Mouse (Mus musculus) MEL (cell line): Measurements from ENCODE around the gene Depdc5. TPM values are rescaled to one million over a fixed set of nuclear protein-coding genes. Genes with fewer than 3 reads are reported as not detected.
"Not testable (repeated sequence)": the region's sequence is repeated elsewhere in the genome, so short reads cannot be mapped to it uniquely, and the experiment has no call there.

Source experiments
- DNase-seq: peaks from one replicate; pipeline ENCODE4 v3.0.0; 2011; ENCODE audit warnings: low read depth, low spot score
- H3K27ac ChIP-seq: 2 replicates; pipeline ENCODE4 v1.5.1; 2012; ENCODE audit warnings: low read depth, mild to moderate bottlenecking, control low read depth, low read length, moderate library complexity; ENCODE audit not compliant: control insufficient read depth
- H3K27me3 ChIP-seq, 2 experiments: fragments of 150-350 bp in 1 of 2; sonication (generic) in 1 of 2; 2 replicates each; pipeline ENCODE4 v1.6.1; 2012; ENCODE audit warnings: low read length in 2 of 2, mild to moderate bottlenecking in 2 of 2, improper control_type of control experiment in 1 of 2, moderate library complexity in 1 of 2; ENCODE audit not compliant: insufficient read depth in 2 of 2, control insufficient read depth in 1 of 2
- H3K36me3 ChIP-seq, 2 experiments: 2 replicates each; pipeline ENCODE4 v1.6.1; 2012 to 2014; ENCODE audit warnings: low read length in 2 of 2, improper control_type of control experiment in 1 of 2, inconsistent platforms in 1 of 2, mild to moderate bottlenecking in 1 of 2; ENCODE audit not compliant: insufficient read depth in 2 of 2, control insufficient read depth in 1 of 2
- H3K4me1 ChIP-seq, 2 experiments: fragments of 150-350 bp in 1 of 2; sonication (generic) in 1 of 2; 2 replicates each; pipeline ENCODE4 v1.6.1; 2012; ENCODE audit warnings: low read length in 2 of 2, improper control_type of control experiment in 1 of 2, mild to moderate bottlenecking in 1 of 2; ENCODE audit not compliant: insufficient read depth in 2 of 2, control insufficient read depth in 1 of 2
- H3K4me3 ChIP-seq, 2 experiments: fragments of 150-350 bp in 1 of 2; sonication (generic) in 1 of 2; 2 replicates each; pipeline ENCODE4 v1.5.1; 2012; ENCODE audit warnings: low read depth in 2 of 2, low read length in 2 of 2, mild to moderate bottlenecking in 2 of 2, moderate library complexity in 2 of 2, control low read depth in 1 of 2, improper control_type of control experiment in 1 of 2; ENCODE audit not compliant: control insufficient read depth in 1 of 2, insufficient read depth in 1 of 2
- H3K79me2 ChIP-seq: 2 replicates; pipeline ENCODE4 v1.6.1; 2012; ENCODE audit warnings: mild to moderate bottlenecking, low read length, moderate library complexity; ENCODE audit not compliant: control insufficient read depth, poor library complexity, insufficient read depth
- H3K9ac ChIP-seq: 2 replicates; pipeline ENCODE4 v1.6.1; 2012; ENCODE audit warnings: low read depth, mild to moderate bottlenecking, control low read depth, low read length, moderate library complexity; ENCODE audit not compliant: control insufficient read depth, poor library complexity, severe bottlenecking
- H3K9me3 ChIP-seq: fragments of 150-350 bp; sonication (generic); replicated peaks from 2 replicates; pipeline ENCODE4 v1.6.1; 2012; ENCODE audit warnings: mild to moderate bottlenecking, low read length, improper control_type of control experiment, moderate library complexity; ENCODE audit not compliant: insufficient read depth
- CHD1 ChIP-seq: IDR thresholded peaks from 2 replicates; pipeline ENCODE4 v1.6.1; 2012; ENCODE audit warnings: low read depth, mild to moderate bottlenecking, inconsistent platforms, low read length, improper control_type of control experiment
- CHD2 ChIP-seq: IDR thresholded peaks from 2 replicates; pipeline ENCODE4 v1.6.1; 2011; ENCODE audit warnings: low read length, improper control_type of control experiment
- ELF1 ChIP-seq: IDR thresholded peaks from 2 replicates; pipeline ENCODE4 v1.6.1; 2014; ENCODE audit warnings: low read depth, mild to moderate bottlenecking, inconsistent platforms, low read length, improper control_type of control experiment, moderate library complexity
- EP300 ChIP-seq, 2 experiments: IDR thresholded peaks; 2 replicates each; pipeline ENCODE4 v1.6.1; 2011; ENCODE audit warnings: improper control_type of control experiment in 2 of 2, low read length in 2 of 2, low read depth in 1 of 2, mild to moderate bottlenecking in 1 of 2
- ETS1 ChIP-seq: IDR thresholded peaks from 2 replicates; pipeline ENCODE4 v1.6.1; 2012; ENCODE audit warnings: low read depth, mild to moderate bottlenecking, inconsistent platforms, low read length, improper control_type of control experiment, moderate library complexity
- GABPA ChIP-seq: IDR thresholded peaks from 2 replicates; pipeline ENCODE4 v1.6.1; 2012; ENCODE audit warnings: low read depth, mild to moderate bottlenecking, inconsistent platforms, low read length, improper control_type of control experiment, moderate library complexity
- GATA1 ChIP-seq: IDR thresholded peaks from 2 replicates; pipeline ENCODE4 v1.6.1; 2011; ENCODE audit warnings: low read depth, low read length, improper control_type of control experiment
- HCFC1 ChIP-seq: IDR thresholded peaks from 2 replicates; pipeline ENCODE4 v1.6.1; 2012; ENCODE audit warnings: low read depth, mild to moderate bottlenecking, inconsistent platforms, low read length, improper control_type of control experiment, moderate library complexity
- JUND ChIP-seq: IDR thresholded peaks from 2 replicates; pipeline ENCODE4 v1.6.1; 2011; ENCODE audit warnings: low read depth, mild to moderate bottlenecking, improper control_type of control experiment, low read length
- KAT2A ChIP-seq: conservative IDR thresholded peaks from 2 replicates; pipeline ENCODE4 v1.6.1; 2012; ENCODE audit warnings: low read depth, low read length, improper control_type of control experiment, inconsistent platforms
- MAFK ChIP-seq: IDR thresholded peaks from 2 replicates; pipeline ENCODE4 v1.6.1; 2011; ENCODE audit warnings: low read depth, mild to moderate bottlenecking, low read length, improper control_type of control experiment, borderline replicate concordance
- MAZ ChIP-seq: IDR thresholded peaks from 2 replicates; pipeline ENCODE4 v1.6.1; 2012; ENCODE audit warnings: low read depth, mild to moderate bottlenecking, inconsistent platforms, low read length, improper control_type of control experiment
- MEF2A ChIP-seq: IDR thresholded peaks from 2 replicates; pipeline ENCODE4 v1.6.1; 2014; ENCODE audit warnings: low read depth, mild to moderate bottlenecking, inconsistent platforms, low read length, improper control_type of control experiment; ENCODE audit not compliant: poor library complexity, insufficient replicate concordance, severe bottlenecking; ENCODE audit errors: extremely low read depth
- MXI1 ChIP-seq: IDR thresholded peaks from 2 replicates; pipeline ENCODE4 v1.6.1; 2011; ENCODE audit warnings: mild to moderate bottlenecking, low read depth, low read length, improper control_type of control experiment
- MYB ChIP-seq: IDR thresholded peaks from 2 replicates; pipeline ENCODE4 v1.6.1; 2011; ENCODE audit warnings: mild to moderate bottlenecking, low read depth, low read length, improper control_type of control experiment
- MYC ChIP-seq: IDR thresholded peaks from 2 replicates; pipeline ENCODE4 v1.6.1; 2011; ENCODE audit warnings: low read depth, mild to moderate bottlenecking, low read length, improper control_type of control experiment, moderate library complexity
- NELFE ChIP-seq: IDR thresholded peaks from 2 replicates; pipeline ENCODE4 v1.6.1; 2011; ENCODE audit warnings: low read depth, low read length, improper control_type of control experiment
- NRF1 ChIP-seq: IDR thresholded peaks from 2 replicates; pipeline ENCODE4 v1.6.1; 2014; ENCODE audit warnings: low read depth, mild to moderate bottlenecking, inconsistent platforms, low read length, improper control_type of control experiment, moderate library complexity; ENCODE audit not compliant: poor library complexity, insufficient read depth, severe bottlenecking
- POLR2A ChIP-seq, 2 experiments: IDR thresholded peaks; 2 replicates each; pipeline ENCODE4 v1.6.1; 2011 to 2012; ENCODE audit warnings: low read length in 2 of 2, mild to moderate bottlenecking in 2 of 2, control low read depth in 1 of 2, improper control_type of control experiment in 1 of 2, low read depth in 1 of 2, moderate library complexity in 1 of 2; ENCODE audit not compliant: control insufficient read depth in 1 of 2, insufficient read depth in 1 of 2, poor library complexity in 1 of 2
- POLR2AphosphoS2 ChIP-seq: IDR thresholded peaks from 2 replicates; pipeline ENCODE4 v1.6.1; 2011; ENCODE audit warnings: low read length, improper control_type of control experiment
- RAD21 ChIP-seq: IDR thresholded peaks from 2 replicates; pipeline ENCODE4 v1.6.1; 2011; ENCODE audit warnings: mild to moderate bottlenecking, low read depth, low read length, improper control_type of control experiment
- RCOR1 ChIP-seq: IDR thresholded peaks from 2 replicates; pipeline ENCODE4 v1.6.1; 2012; ENCODE audit warnings: low read depth, mild to moderate bottlenecking, inconsistent platforms, low read length, improper control_type of control experiment
- SIN3A ChIP-seq: IDR thresholded peaks from 2 replicates; pipeline ENCODE4 v1.6.1; 2012; ENCODE audit warnings: low read length, improper control_type of control experiment, inconsistent platforms
- SMC3 ChIP-seq: IDR thresholded peaks from 2 replicates; pipeline ENCODE4 v1.6.1; 2011; ENCODE audit warnings: low read depth, low read length, improper control_type of control experiment
- TBP ChIP-seq: IDR thresholded peaks from 2 replicates; pipeline ENCODE4 v1.8.0; 2011; ENCODE audit warnings: low read depth, low read length, improper control_type of control experiment
- TCF12 ChIP-seq: IDR thresholded peaks from 2 replicates; pipeline ENCODE4 v1.6.1; 2014; ENCODE audit warnings: low read depth, mild to moderate bottlenecking, inconsistent platforms, low read length, improper control_type of control experiment, moderate library complexity
- USF1 ChIP-seq: IDR thresholded peaks from 2 replicates; pipeline ENCODE4 v1.6.1; 2014; ENCODE audit warnings: low read depth, mild to moderate bottlenecking, inconsistent platforms, low read length, improper control_type of control experiment, moderate library complexity
- USF2 ChIP-seq, 2 experiments: IDR thresholded peaks; 2 replicates each; pipeline ENCODE4 v1.6.1; 2011 to 2012; ENCODE audit warnings: improper control_type of control experiment in 2 of 2, low read length in 2 of 2, borderline replicate concordance in 1 of 2, inconsistent platforms in 1 of 2, low read depth in 1 of 2, mild to moderate bottlenecking in 1 of 2; ENCODE audit not compliant: insufficient read depth in 1 of 2
- ZC3H11A ChIP-seq: IDR thresholded peaks from 2 replicates; pipeline ENCODE4 v1.6.1; 2012; ENCODE audit warnings: low read depth, mild to moderate bottlenecking, inconsistent platforms, low read length, improper control_type of control experiment
- ZKSCAN1 ChIP-seq: IDR thresholded peaks from 2 replicates; pipeline ENCODE4 v1.6.1; 2012; ENCODE audit warnings: low read depth, mild to moderate bottlenecking, inconsistent platforms, low read length, improper control_type of control experiment, moderate library complexity
- ZNF384 ChIP-seq: IDR thresholded peaks from 2 replicates; pipeline ENCODE4 v1.6.1; 2012; ENCODE audit warnings: low read depth, mild to moderate bottlenecking, inconsistent platforms, low read length, improper control_type of control experiment
- polyA plus RNA-seq, 2 experiments: library from polyadenylated mRNA; stranded (reverse) in 1 of 2; unstranded in 1 of 2; fragments of >175 nt in 1 of 2; fragments of >200 nt in 1 of 2; gene quantifications; 2 replicates each; pipeline versions ENCODE4 v1.2.1 to v1.2.4; 2012; ENCODE audit warnings: low replicate concordance in 2 of 2, low read depth in 1 of 2; ENCODE audit not compliant: insufficient read length in 2 of 2, insufficient read depth in 1 of 2, missing spikeins in 1 of 2
- total RNA-seq: library from RNA; depleted of rRNA; stranded (reverse); fragments of 300-350 nt; gene quantifications from 2 replicates; pipeline ENCODE4 v1.2.3, GENCODE M21; 2012

Gene Depdc5
- total and polyA plus RNA-seq, 3 experiments: 20.3 to 23.9 TPM; not detected in 1

GRCm38 (mm10) chr5:32855274-32855673 is 8.2 kb upstream of the Depdc5 start:
- not testable (repeated sequence) for H3K27me3 ChIP-seq
- Histone ChIP-seq H3K79me2 (peaks cover 35% of the 10 kb centered on the region), H3K4me1 (peaks cover 11 to 13% of the 10 kb centered on the region in 2 experiments)

GRCm38 (mm10) chr5:32857781-32858220 is 5.7 kb upstream of the Depdc5 start:
- Histone ChIP-seq H3K9ac (peak overlapping the region; percentile 43), H3K27me3 (no peaks in the 10 kb centered on the region), H3K4me1 (peaks cover 3 to 4% of the 10 kb centered on the region in 2 experiments), H3K9me3 (no peaks in the 10 kb centered on the region), H3K36me3 (peaks cover 0 to 12% of the 10 kb centered on the region in 2 experiments; a peak in 2 of 4 replicates), H3K27ac (peak overlapping the region; percentile 23), H3K79me2 (peaks cover 12% of the 10 kb centered on the region), H3K4me3 (peak overlapping the region; percentile 21 to 54)
- DNase-seq: peak; percentile 80
- peak; percentile 90 for TF ChIP-seq SIN3A
- peak; percentile 87 for TF ChIP-seq ZNF384
- no peak; the same call in 1 of the 2 replicates for TF ChIP-seq KAT2A
- TF ChIP-seq EP300 (IDR thresholded peaks at IDR 0.05; ENCODE audit: low read depth in 1 of 2, low read length in 2 of 2): no peak
- 0 out of 2 replicates have a peak, but pooled peaks have one; percentile 12 for TF ChIP-seq GATA1
- no peak for TF ChIP-seq SMC3
- no peak for TF ChIP-seq POLR2AphosphoS2
- no peak for TF ChIP-seq CHD1
- TF ChIP-seq ZC3H11A: no peak
- no peak for TF ChIP-seq MAZ
- TF ChIP-seq HCFC1: peak; percentile 96
- no peak for TF ChIP-seq ZKSCAN1
- TF ChIP-seq MXI1: peak; percentile 62; the same call in 1 of the 2 replicates
- no peak for TF ChIP-seq ETS1
- peak; percentile 44; the same call in 1 of the 2 replicates for TF ChIP-seq NELFE
- no peak for TF ChIP-seq CHD2
- no peak for TF ChIP-seq RAD21
- TF ChIP-seq USF1: no peak
- no peak for TF ChIP-seq NRF1
- no peak for TF ChIP-seq MAFK
- TF ChIP-seq TCF12: no peak
- no peak for TF ChIP-seq USF2 (IDR thresholded peaks at IDR 0.05; ENCODE audit: borderline replicate concordance in 1 of 2, insufficient read depth in 1 of 2, low read depth in 1 of 2, low read length in 2 of 2)
- TF ChIP-seq JUND: no peak
- no peak for TF ChIP-seq GABPA
- TF ChIP-seq MEF2A: no peak
- TF ChIP-seq MYC: peak; percentile 82; the same call in 1 of the 2 replicates
- TF ChIP-seq RCOR1: no peak
- peak; percentile 76; the same call in 1 of the 2 replicates for TF ChIP-seq TBP
- TF ChIP-seq MYB: no peak
- TF ChIP-seq POLR2A (IDR thresholded peaks at IDR 0.05; ENCODE audit: control insufficient read depth in 1 of 2, insufficient read depth in 1 of 2, low read depth in 1 of 2, low read length in 2 of 2, poor library complexity in 1 of 2): peak in 1 of 2 experiments; percentile 49; a peak in 1 of 4 replicates
- peak; percentile 54; the same call in 1 of the 2 replicates for TF ChIP-seq ELF1

More at GRCm38 (mm10) chr5:32855274-32855673, 8.2 kb upstream of the Depdc5 start:
- peak; percentile 42 for DNase-seq
- Histone ChIP-seq H3K36me3 (peaks cover 9 to 18% of the 10 kb centered on the region in 2 experiments), H3K9ac (peak overlapping the region; percentile 40; the same call in 1 of the 2 replicates), H3K4me3 (peak overlapping the region in 1 of 2 experiments; percentile 47; a peak in 3 of 4 replicates), H3K27ac (peak overlapping the region; percentile 11; the same call in 1 of the 2 replicates)
- H3K9me3 ChIP-seq: not testable (repeated sequence)
- peak; percentile 97 for TF ChIP-seq TBP
